Mouse (Mus musculus): Measurements from ENCODE around the gene Eml4.

- TF ChIP-seq GATA1 (IDR thresholded peaks at IDR 0.05; ENCODE audit: low read length) = no peak
- TF ChIP-seq TAL1 (IDR thresholded peaks at IDR 0.05; ENCODE audit: low read length) = no peak
Measured at GRCm38 (mm10) chr17:83451367-83451766, 100.6 kb downstream of the Eml4 start.

All from erythroblast, embryonic 14.5 days (primary cell).